Mouse (Mus musculus): ENCODE measurements around the gene Mfsd13b.

DNA sequence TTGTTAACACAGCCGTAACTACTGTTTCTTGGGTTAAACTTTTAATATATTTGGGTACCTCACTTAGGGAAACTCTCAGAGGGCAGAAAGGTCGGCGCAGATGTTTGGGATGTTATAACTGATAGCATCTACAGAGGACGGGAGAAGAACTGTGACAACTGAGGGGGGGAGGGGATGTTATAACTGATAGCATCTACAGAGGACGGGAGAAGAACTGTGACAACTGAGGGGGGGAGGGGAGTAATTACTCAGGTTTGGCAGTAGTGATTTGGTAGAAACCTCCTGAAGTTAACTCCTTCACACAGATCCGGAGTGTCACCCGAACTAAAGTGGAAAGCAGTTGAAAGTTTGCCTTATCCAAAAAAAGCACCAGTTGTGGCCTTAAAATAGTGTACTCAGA lies 659 bp downstream of the Mfsd13b start:
- TF ChIP-seq GATA1 (IDR thresholded peaks at IDR 0.05; ENCODE audit: low read length), result no peak
- no peak for TF ChIP-seq TAL1 (IDR thresholded peaks at IDR 0.05; ENCODE audit: low read length)
